Mouse (Mus musculus): ENCODE measurements around the gene Arid3b. TPM values are rescaled to one million over a fixed set of nuclear protein-coding genes. Genes with fewer than 3 reads are reported as not detected.
A peak's percentile ranks its signal among the peaks of the same experiment; 100 is the strongest.

Arid3b gene
- polyA plus RNA-seq, 1 experiment from 2014 or later = 15.1 TPM

GRCm38 (mm10) chr9:57770214-57770613 is 66.4 kb downstream of the Arid3b start:
- no peak for ATAC-seq
- H3K4me1 ChIP-seq (replicated peaks) = peaks cover 11% of the 10 kb centered on the region
- WGBS = 96% methylated on average over 1 of the region's 1 CpGs
- no peak overlapping the region for H3K4me3 ChIP-seq (replicated peaks)
- no peak overlapping the region for H3K4me2 ChIP-seq (replicated peaks)
- H3K36me3 ChIP-seq = no peaks in the 10 kb centered on the region
- H3K9ac ChIP-seq (replicated peaks) = no peak overlapping the region
- no peaks in the 10 kb centered on the region for H3K9me3 ChIP-seq
- no peak overlapping the region for H3K27ac ChIP-seq
- H3K27me3 ChIP-seq = no peaks in the 10 kb centered on the region

GRCm38 (mm10) chr9:57769539-57770069 is 67.0 kb downstream of the Arid3b start:
- Histone ChIP-seq H3K36me3 (no peaks in the 10 kb centered on the region), H3K9me3 (no peaks in the 10 kb centered on the region), H3K27ac (0 out of 2 replicates have a peak overlapping the region, but pooled peaks have one; percentile 3), H3K4me2 (replicated peaks) (no peak overlapping the region), H3K4me3 (replicated peaks) (no peak overlapping the region), H3K9ac (replicated peaks) (no peak overlapping the region), H3K27me3 (no peaks in the 10 kb centered on the region), H3K4me1 (replicated peaks) (peaks cover 11% of the 10 kb centered on the region)
- ATAC-seq = no peak
- WGBS = 89% methylated on average over 2 of the region's 2 CpGs

GRCm38 (mm10) chr9:57767231-57767630 is 69.4 kb downstream of the Arid3b start:
- WGBS = 95% methylated on average over 4 of the region's 4 CpGs
- Histone ChIP-seq H3K9me3 (no peaks in the 10 kb centered on the region), H3K4me3 (replicated peaks) (no peak overlapping the region), H3K4me1 (replicated peaks) (peaks cover 31% of the 10 kb centered on the region), H3K27me3 (no peaks in the 10 kb centered on the region), H3K9ac (replicated peaks) (no peak overlapping the region), H3K4me2 (replicated peaks) (no peak overlapping the region), H3K36me3 (no peaks in the 10 kb centered on the region), H3K27ac (no peak overlapping the region)
- ATAC-seq = no peak

GRCm38 (mm10) chr9:57766431-57766830 is 70.2 kb downstream of the Arid3b start:
- WGBS = 29% methylated on average over 6 of the region's 6 CpGs
- Histone ChIP-seq H3K27ac (peak overlapping the region; percentile 100), H3K4me1 (replicated peaks) (peaks cover 39% of the 10 kb centered on the region), H3K9ac (replicated peaks) (peak overlapping the region; percentile 95), H3K36me3 (peaks cover 5% of the 10 kb centered on the region), H3K27me3 (no peaks in the 10 kb centered on the region), H3K4me2 (replicated peaks) (peak overlapping the region; percentile 98), H3K4me3 (replicated peaks) (peak overlapping the region; percentile 93), H3K9me3 (no peaks in the 10 kb centered on the region)
- no peak for ATAC-seq

GRCm38 (mm10) chr9:57765364-57766351 is 70.9 kb downstream of the Arid3b start, which contains the start of gene Clk3:
Clk3 (minus strand) TSS chr9:57765860.
- H3K36me3 ChIP-seq = peaks cover 13% of the 10 kb centered on the region
- WGBS = under 1% methylated on average over 93 of the region's 93 CpGs
- H3K4me3 ChIP-seq (replicated peaks) = peak within 1 kb of the TSS; percentile 93
- H3K9ac ChIP-seq (replicated peaks) = peak within 1 kb of the TSS; percentile 95
- ATAC-seq = peak; percentile 49
- H3K27me3 ChIP-seq = no peaks in the 10 kb centered on the region
- H3K4me1 ChIP-seq (replicated peaks) = peaks cover 40% of the 10 kb centered on the region
- peak within 1 kb of the TSS; percentile 98 for H3K4me2 ChIP-seq (replicated peaks)
- H3K9me3 ChIP-seq = no peaks in the 10 kb centered on the region
- H3K27ac ChIP-seq = peak within 1 kb of the TSS; percentile 100

- Histone ChIP-seq H3K27me3 (no peaks in the 10 kb centered on the region), H3K36me3 (peaks cover 20% of the 10 kb centered on the region), H3K27ac (peak overlapping the region; percentile 100), H3K9me3 (no peaks in the 10 kb centered on the region), H3K4me2 (replicated peaks) (peak overlapping the region; percentile 98), H3K4me3 (replicated peaks) (peak overlapping the region; percentile 93), H3K9ac (replicated peaks) (peak overlapping the region; percentile 95), H3K4me1 (replicated peaks) (peaks cover 40% of the 10 kb centered on the region)
- WGBS = 1% methylated on average over 30 of the region's 45 CpGs
- peak; percentile 94 for ATAC-seq
Observed at GRCm38 (mm10) chr9:57764974-57765363, 71.6 kb downstream of the Arid3b start.

GRCm38 (mm10) chr9:57764147-57764973 is 72.2 kb downstream of the Arid3b start:
- H3K36me3 ChIP-seq = peaks cover 26% of the 10 kb centered on the region
- under 1% methylated on average over 54 of the region's 57 CpGs for WGBS
- peak overlapping the region; percentile 98 for H3K4me2 ChIP-seq (replicated peaks)

GRCm38 (mm10) chr9:57762563-57762991 is 74.0 kb downstream of the Arid3b start:
- Histone ChIP-seq H3K36me3 (peaks cover 44% of the 10 kb centered on the region), H3K27me3 (no peaks in the 10 kb centered on the region), H3K27ac (no peak overlapping the region), H3K4me2 (replicated peaks) (peak overlapping the region; percentile 98), H3K4me1 (replicated peaks) (peaks cover 40% of the 10 kb centered on the region), H3K9ac (replicated peaks) (peak overlapping the region; percentile 95), H3K4me3 (replicated peaks) (peak overlapping the region; percentile 93), H3K9me3 (no peaks in the 10 kb centered on the region)
- whole genome bisulfite sequencing = 64% methylated on average over 6 of the region's 6 CpGs
- ATAC-seq = no peak

More at GRCm38 (mm10) chr9:57764147-57764973, 72.2 kb downstream of the Arid3b start:
- peak; percentile 56 for ATAC-seq
- Histone ChIP-seq H3K27me3 (no peaks in the 10 kb centered on the region), H3K27ac (peak overlapping the region; percentile 100), H3K4me3 (replicated peaks) (peak overlapping the region; percentile 93), H3K4me1 (replicated peaks) (peaks cover 40% of the 10 kb centered on the region), H3K9me3 (no peaks in the 10 kb centered on the region), H3K9ac (replicated peaks) (peak overlapping the region; percentile 95)

GRCm38 (mm10) chr9:57761563-57762551 is 74.7 kb downstream of the Arid3b start:
- H3K9ac ChIP-seq (replicated peaks) = no peak overlapping the region; the same call in 1 of the 2 replicates
- WGBS = 94% methylated on average over 13 of the region's 13 CpGs
- no peak overlapping the region for H3K27ac ChIP-seq
- H3K9me3 ChIP-seq = no peaks in the 10 kb centered on the region
- H3K4me2 ChIP-seq (replicated peaks) = peak overlapping the region; percentile 98
- no peak overlapping the region for H3K4me3 ChIP-seq (replicated peaks)
- ATAC-seq = no peak
- peaks cover 51% of the 10 kb centered on the region for H3K36me3 ChIP-seq
- H3K4me1 ChIP-seq (replicated peaks) = peaks cover 38% of the 10 kb centered on the region
- H3K27me3 ChIP-seq = no peaks in the 10 kb centered on the region

- Histone ChIP-seq H3K4me1 (replicated peaks) (peaks cover 28% of the 10 kb centered on the region), H3K9ac (replicated peaks) (no peak overlapping the region), H3K4me3 (replicated peaks) (no peak overlapping the region), H3K4me2 (replicated peaks) (no peak overlapping the region), H3K36me3 (peaks cover 57% of the 10 kb centered on the region), H3K27me3 (no peaks in the 10 kb centered on the region), H3K9me3 (no peaks in the 10 kb centered on the region), H3K27ac (no peak overlapping the region)
- ATAC-seq = no peak
- 96% methylated on average over 24 of the region's 24 CpGs for WGBS
Observed at GRCm38 (mm10) chr9:57760416-57761146, 76.0 kb downstream of the Arid3b start.
